Mouse (Mus musculus): ENCODE measurements around the gene Unc13a. TPM values are rescaled to one million over a fixed set of nuclear protein-coding genes. Genes with fewer than 3 reads are reported as not detected.

Gene Unc13a
- polyA plus RNA-seq, 1 experiment from 2014 or later = 20.6 TPM

- Histone ChIP-seq H3K27ac (ENCODE audit: low read depth, low read length) (peak overlapping the region; percentile 90), H3K9ac (replicated peaks; ENCODE audit: low read depth, low read length) (peak overlapping the region; percentile 79; the same call in 1 of the 2 replicates), H3K4me1 (ENCODE audit: control insufficient read depth, insufficient read depth, low read length) (peaks cover 26% of the 10 kb centered on the region), H3K36me3 (ENCODE audit: control insufficient read depth, insufficient read depth, low read length) (no peaks in the 10 kb centered on the region), H3K9me3 (ENCODE audit: control insufficient read depth, low read length) (no peaks in the 10 kb centered on the region), H3K27me3 (ENCODE audit: control insufficient read depth, insufficient read depth, low read length) (no peaks in the 10 kb centered on the region), H3K4me2 (ENCODE audit: low read depth, low read length) (peak overlapping the region; percentile 82), H3K4me3 (ENCODE audit: low read depth, low read length) (peak overlapping the region; percentile 82)
- ATAC-seq (ENCODE audit: low read depth) = no peak
- 59% methylated on average over 6 of the region's 6 CpGs for WGBS
Measured at GRCm38 (mm10) chr8:71672168-71672735, 695 bp upstream of the Unc13a start.

GRCm38 (mm10) chr8:71670621-71671548, 672 bp downstream of the Unc13a start:
- peak; percentile 59 for ATAC-seq (ENCODE audit: low read depth)
- Histone ChIP-seq H3K4me3 (ENCODE audit: low read depth, low read length) (peak overlapping the region; percentile 82), H3K4me2 (ENCODE audit: low read depth, low read length) (peak overlapping the region; percentile 82), H3K27ac (ENCODE audit: low read depth, low read length) (peak overlapping the region; percentile 90), H3K9ac (replicated peaks; ENCODE audit: low read depth, low read length) (peak overlapping the region; percentile 79), H3K27me3 (ENCODE audit: control insufficient read depth, insufficient read depth, low read length) (no peaks in the 10 kb centered on the region), H3K36me3 (ENCODE audit: control insufficient read depth, insufficient read depth, low read length) (no peaks in the 10 kb centered on the region), H3K4me1 (ENCODE audit: control insufficient read depth, insufficient read depth, low read length) (peaks cover 27% of the 10 kb centered on the region), H3K9me3 (ENCODE audit: control insufficient read depth, low read length) (no peaks in the 10 kb centered on the region)
- WGBS = under 1% methylated on average over 60 of the region's 64 CpGs

- H3K4me1 ChIP-seq (ENCODE audit: control insufficient read depth, insufficient read depth, low read length) = peaks cover 27% of the 10 kb centered on the region
- peak; percentile 7 for ATAC-seq (ENCODE audit: low read depth)
- no peaks in the 10 kb centered on the region for H3K9me3 ChIP-seq (ENCODE audit: control insufficient read depth, low read length)
- H3K36me3 ChIP-seq (ENCODE audit: control insufficient read depth, insufficient read depth, low read length) = no peaks in the 10 kb centered on the region
- peak overlapping the region; percentile 53 for H3K9ac ChIP-seq (replicated peaks; ENCODE audit: low read depth, low read length)
- H3K4me3 ChIP-seq (ENCODE audit: low read depth, low read length) = peak overlapping the region; percentile 82
- 13% methylated on average over 12 of the region's 12 CpGs for WGBS
- H3K27me3 ChIP-seq (ENCODE audit: control insufficient read depth, insufficient read depth, low read length) = no peaks in the 10 kb centered on the region
- H3K27ac ChIP-seq (ENCODE audit: low read depth, low read length) = peak overlapping the region; percentile 90
- peak overlapping the region; percentile 82 for H3K4me2 ChIP-seq (ENCODE audit: low read depth, low read length)
Measured at GRCm38 (mm10) chr8:71670198-71670597, 1.4 kb downstream of the Unc13a start.

DNA sequence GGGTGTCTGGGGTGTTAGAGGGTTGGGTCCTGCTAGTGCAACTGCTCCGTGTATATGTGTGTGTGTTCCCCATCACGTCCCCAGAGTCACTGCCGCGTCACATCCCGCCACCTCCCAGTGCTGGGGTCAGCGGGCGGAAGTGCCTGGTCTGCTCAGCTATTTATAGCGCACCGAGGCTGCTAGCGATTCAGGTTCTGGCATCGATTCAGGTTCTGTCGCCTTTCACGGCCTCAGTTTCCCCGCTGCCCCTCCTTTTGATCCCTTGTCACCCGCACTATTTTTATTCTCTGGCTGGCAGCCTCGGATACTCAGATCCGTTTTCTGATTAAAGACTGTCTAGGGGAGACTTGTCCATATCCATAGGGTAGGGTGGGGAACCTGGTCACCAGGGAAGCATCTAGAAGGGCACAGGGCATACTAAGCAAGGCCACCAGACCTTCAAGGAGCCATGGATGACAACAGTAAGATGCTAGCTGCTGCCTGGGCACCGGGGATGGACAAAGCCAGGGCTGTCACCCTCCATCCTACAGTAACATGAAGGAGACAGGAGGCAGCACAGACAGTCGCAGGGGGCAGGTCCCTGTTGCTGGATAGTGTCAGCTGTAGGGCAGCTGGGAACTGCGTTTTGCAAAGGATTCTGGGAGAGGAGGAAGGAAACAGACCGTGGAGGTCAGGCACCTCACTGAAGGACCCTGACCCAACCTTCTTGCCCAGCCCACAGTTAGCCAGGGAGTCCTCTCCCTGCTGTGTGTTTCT, 3.2 kb downstream of the Unc13a start:
- 3% methylated on average over 21 of the region's 21 CpGs for WGBS
- no peaks in the 10 kb centered on the region for H3K9me3 ChIP-seq (ENCODE audit: control insufficient read depth, low read length)
- no peak overlapping the region; the same call in 1 of the 2 replicates for H3K27ac ChIP-seq (ENCODE audit: low read depth, low read length)
- peaks cover 27% of the 10 kb centered on the region for H3K4me1 ChIP-seq (ENCODE audit: control insufficient read depth, insufficient read depth, low read length)
- ATAC-seq (ENCODE audit: low read depth) = no peak
- H3K27me3 ChIP-seq (ENCODE audit: control insufficient read depth, insufficient read depth, low read length) = no peaks in the 10 kb centered on the region
- H3K4me3 ChIP-seq (ENCODE audit: low read depth, low read length) = no peak overlapping the region; the same call in 1 of the 2 replicates
- H3K4me2 ChIP-seq (ENCODE audit: low read depth, low read length) = peak overlapping the region; percentile 33
- peak overlapping the region; percentile 39; the same call in 1 of the 2 replicates for H3K9ac ChIP-seq (replicated peaks; ENCODE audit: low read depth, low read length)
- H3K36me3 ChIP-seq (ENCODE audit: control insufficient read depth, insufficient read depth, low read length) = no peaks in the 10 kb centered on the region

DNA sequence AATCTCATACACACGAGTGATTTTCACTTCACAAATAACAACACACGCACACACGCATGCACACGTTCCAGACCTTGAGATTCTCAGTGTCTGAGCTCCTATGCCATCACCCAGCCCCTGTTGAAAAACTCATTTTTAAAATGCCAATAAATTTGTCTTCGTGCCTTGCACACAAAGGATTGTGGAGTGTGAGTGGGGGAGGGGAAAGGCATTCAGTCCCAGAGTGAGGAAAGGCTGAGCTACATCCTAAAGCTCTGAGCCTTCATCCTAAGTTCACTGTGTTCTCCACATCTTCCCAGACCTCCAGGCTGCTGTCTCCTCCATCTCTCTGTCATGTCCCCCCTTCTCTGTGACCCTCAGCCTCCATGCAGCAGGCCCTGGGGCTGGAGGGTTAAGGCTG, 4.3 kb downstream of the Unc13a start:
- 36% methylated on average over 5 of the region's 5 CpGs for WGBS
- Histone ChIP-seq H3K27ac (ENCODE audit: low read depth, low read length) (peak overlapping the region; percentile 71), H3K4me1 (ENCODE audit: control insufficient read depth, insufficient read depth, low read length) (peaks cover 27% of the 10 kb centered on the region), H3K36me3 (ENCODE audit: control insufficient read depth, insufficient read depth, low read length) (no peaks in the 10 kb centered on the region), H3K9ac (replicated peaks; ENCODE audit: low read depth, low read length) (peak overlapping the region; percentile 39), H3K4me3 (ENCODE audit: low read depth, low read length) (no peak overlapping the region), H3K9me3 (ENCODE audit: control insufficient read depth, low read length) (no peaks in the 10 kb centered on the region), H3K27me3 (ENCODE audit: control insufficient read depth, insufficient read depth, low read length) (no peaks in the 10 kb centered on the region), H3K4me2 (ENCODE audit: low read depth, low read length) (0 out of 2 replicates have a peak overlapping the region, but pooled peaks have one; percentile 22)
- no peak for ATAC-seq (ENCODE audit: low read depth)

- 0 out of 2 replicates have a peak overlapping the region, but pooled peaks have one; percentile 37 for H3K9ac ChIP-seq (replicated peaks; ENCODE audit: low read depth, low read length)
- 0% methylated on average over 1 of the region's 1 CpGs for WGBS
- H3K4me1 ChIP-seq (ENCODE audit: control insufficient read depth, insufficient read depth, low read length) = peaks cover 25% of the 10 kb centered on the region
- H3K27me3 ChIP-seq (ENCODE audit: control insufficient read depth, insufficient read depth, low read length) = no peaks in the 10 kb centered on the region
- no peak overlapping the region for H3K4me3 ChIP-seq (ENCODE audit: low read depth, low read length)
- H3K36me3 ChIP-seq (ENCODE audit: control insufficient read depth, insufficient read depth, low read length) = no peaks in the 10 kb centered on the region
- ATAC-seq (ENCODE audit: low read depth) = no peak
- H3K9me3 ChIP-seq (ENCODE audit: control insufficient read depth, low read length) = no peaks in the 10 kb centered on the region
- peak overlapping the region; percentile 71 for H3K27ac ChIP-seq (ENCODE audit: low read depth, low read length)
- 0 out of 2 replicates have a peak overlapping the region, but pooled peaks have one; percentile 22 for H3K4me2 ChIP-seq (ENCODE audit: low read depth, low read length)
Measured at GRCm38 (mm10) chr8:71666855-71667254, 4.7 kb downstream of the Unc13a start.

DNA sequence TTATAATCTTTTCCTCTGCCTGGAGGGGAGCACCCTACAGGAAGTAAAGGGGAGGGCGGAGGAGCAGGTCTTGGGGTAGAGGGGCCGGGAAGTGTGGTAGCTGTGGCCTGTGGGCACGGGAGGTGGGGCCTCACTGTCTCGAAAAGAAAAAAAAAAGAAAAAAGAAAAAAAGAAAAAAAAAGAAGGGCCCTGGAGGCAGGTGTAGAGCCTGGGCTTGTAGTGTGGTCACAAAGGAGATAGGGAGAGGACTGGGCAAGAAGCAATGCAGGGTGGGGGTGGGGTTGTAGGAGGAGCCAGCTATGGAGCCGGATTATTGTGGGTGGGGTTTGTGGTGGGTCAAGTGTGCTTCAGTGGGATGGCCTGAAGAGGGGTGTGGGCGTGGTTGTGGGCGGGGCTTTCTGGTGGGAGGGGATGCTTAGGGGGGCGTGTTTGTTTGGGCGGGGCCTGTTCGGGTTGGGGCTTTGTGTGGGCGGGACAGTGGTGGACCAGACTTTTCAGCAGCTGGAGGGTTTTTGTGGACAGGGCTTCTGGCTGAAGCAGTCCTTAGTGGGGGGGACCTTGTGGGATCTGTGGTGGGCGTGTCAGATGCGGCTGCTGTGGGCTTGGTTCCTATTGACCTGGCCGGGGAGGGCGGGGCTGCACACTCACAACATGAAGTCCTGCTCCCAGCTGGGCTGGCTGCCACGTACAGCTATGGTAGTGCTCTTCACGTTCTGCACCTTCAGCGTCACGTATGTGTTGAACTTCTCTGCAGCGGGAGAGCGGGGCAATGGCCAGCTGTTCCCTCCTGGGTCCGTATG, 6.0 kb downstream of the Unc13a start:
- no peaks in the 10 kb centered on the region for H3K9me3 ChIP-seq (ENCODE audit: control insufficient read depth, low read length)
- H3K27me3 ChIP-seq (ENCODE audit: control insufficient read depth, insufficient read depth, low read length) = no peaks in the 10 kb centered on the region
- H3K9ac ChIP-seq (replicated peaks; ENCODE audit: low read depth, low read length) = no peak overlapping the region
- no peaks in the 10 kb centered on the region for H3K36me3 ChIP-seq (ENCODE audit: control insufficient read depth, insufficient read depth, low read length)
- no peak overlapping the region for H3K27ac ChIP-seq (ENCODE audit: low read depth, low read length)
- no peak overlapping the region for H3K4me3 ChIP-seq (ENCODE audit: low read depth, low read length)
- 9% methylated on average over 22 of the region's 22 CpGs for WGBS
- peaks cover 23% of the 10 kb centered on the region for H3K4me1 ChIP-seq (ENCODE audit: control insufficient read depth, insufficient read depth, low read length)
- no peak for ATAC-seq (ENCODE audit: low read depth)
- 0 out of 2 replicates have a peak overlapping the region, but pooled peaks have one; percentile 8 for H3K4me2 ChIP-seq (ENCODE audit: low read depth, low read length)
